Mouse (Mus musculus): Measurements from ENCODE around the gene Tubb2b.

Gene Tubb2b

GRCm38 (mm10) chr13:34136605-34137004 lies 6.3 kb upstream of the Tubb2b start:
- no peak for DNase-seq (ENCODE audit: low read depth)

- no peak for DNase-seq (ENCODE audit: low read depth)
Observed at GRCm38 (mm10) chr13:34134276-34134675, 4.0 kb upstream of the Tubb2b start.

- no peak for DNase-seq (ENCODE audit: low read depth)
Observed at GRCm38 (mm10) chr13:34133326-34134071, 3.2 kb upstream of the Tubb2b start.

- DNase-seq (ENCODE audit: low read depth): no peak
Observed at GRCm38 (mm10) chr13:34132875-34133274, 2.6 kb upstream of the Tubb2b start.

GRCm38 (mm10) chr13:34132299-34132698 lies 2.0 kb upstream of the Tubb2b start:
- peak; percentile 50 for DNase-seq (ENCODE audit: low read depth)

- peak; percentile 80 for DNase-seq (ENCODE audit: low read depth)
Observed at GRCm38 (mm10) chr13:34131708-34132060, 1.4 kb upstream of the Tubb2b start.

GRCm38 (mm10) chr13:34131011-34131707 lies 893 bp upstream of the Tubb2b start:
- peak; percentile 74 for DNase-seq (ENCODE audit: low read depth)

- peak; percentile 68 for DNase-seq (ENCODE audit: low read depth)
Observed at GRCm38 (mm10) chr13:34129485-34130225, 611 bp downstream of the Tubb2b start.

- no peak for DNase-seq (ENCODE audit: low read depth)
Observed at GRCm38 (mm10) chr13:34128276-34129114, 1.8 kb downstream of the Tubb2b start.

- no peak for DNase-seq (ENCODE audit: low read depth)
Observed at GRCm38 (mm10) chr13:34125711-34126110, 4.6 kb downstream of the Tubb2b start.

GRCm38 (mm10) chr13:34120536-34120935 lies 9.7 kb downstream of the Tubb2b start:
- DNase-seq (ENCODE audit: low read depth): no peak

- DNase-seq (ENCODE audit: low read depth): no peak
Observed at GRCm38 (mm10) chr13:34119406-34119805, 10.9 kb downstream of the Tubb2b start.

GRCm38 (mm10) chr13:34118816-34119215 lies 11.4 kb downstream of the Tubb2b start:
- DNase-seq (ENCODE audit: low read depth): no peak

- no peak for DNase-seq (ENCODE audit: low read depth)
Observed at GRCm38 (mm10) chr13:34116508-34116907, 13.8 kb downstream of the Tubb2b start.

GRCm38 (mm10) chr13:34114654-34115053 lies 15.6 kb downstream of the Tubb2b start:
- peak; percentile 34 for DNase-seq (ENCODE audit: low read depth)

- no peak for DNase-seq (ENCODE audit: low read depth)
Observed at GRCm38 (mm10) chr13:34113086-34113485, 17.2 kb downstream of the Tubb2b start.

- DNase-seq (ENCODE audit: low read depth): no peak
Observed at GRCm38 (mm10) chr13:34112369-34113081, 17.7 kb downstream of the Tubb2b start.

- DNase-seq (ENCODE audit: low read depth): no peak
Observed at GRCm38 (mm10) chr13:34111878-34112277, 18.4 kb downstream of the Tubb2b start.

- DNase-seq (ENCODE audit: low read depth): no peak
Observed at GRCm38 (mm10) chr13:34111019-34111418, 19.2 kb downstream of the Tubb2b start.

- DNase-seq (ENCODE audit: low read depth): no peak
Observed at GRCm38 (mm10) chr13:34109677-34110058, 20.6 kb downstream of the Tubb2b start.

GRCm38 (mm10) chr13:34109035-34109676 lies 21.1 kb downstream of the Tubb2b start:
- DNase-seq (ENCODE audit: low read depth): no peak

All from naive thymus-derived CD4-positive, alpha-beta T cell, adult 2 months (primary cell).